Mouse (Mus musculus) forebrain, embryonic 13.5 days (tissue): ENCODE data around the gene Slc9c1. TPM values are rescaled to one million over a fixed set of nuclear protein-coding genes. Genes with fewer than 3 reads are reported as not detected.

ENCODE experiments used
- ATAC-seq: fragments of 200-750 bp; cut with Nextera tagmentation; 2 replicates; pipeline ENCODE4 v1.8.0; 2017
- H3K27ac ChIP-seq: fragments of 300-500 bp; sonication (generic); 2 replicates; pipeline ENCODE4 v1.5.1; 2015; ENCODE audit warnings: inconsistent platforms, mild to moderate bottlenecking, moderate library complexity
- H3K27me3 ChIP-seq: fragments of 300-500 bp; sonication (generic); 2 replicates; pipeline ENCODE4 v1.6.1; 2015; ENCODE audit warnings: mild to moderate bottlenecking, inconsistent platforms
- H3K36me3 ChIP-seq: fragments of 300-500 bp; sonication (generic); 2 replicates; pipeline ENCODE4 v1.6.1; 2015; ENCODE audit warnings: mild to moderate bottlenecking, inconsistent platforms; ENCODE audit not compliant: poor library complexity, severe bottlenecking
- H3K4me1 ChIP-seq: fragments of 300-500 bp; sonication (generic); 2 replicates; pipeline ENCODE4 v1.6.1; 2015; ENCODE audit warnings: inconsistent platforms
- H3K4me2 ChIP-seq: fragments of 300-500 bp; sonication (generic); 2 replicates; pipeline ENCODE4 v1.6.1; 2015; ENCODE audit warnings: inconsistent platforms, mild to moderate bottlenecking, moderate library complexity
- H3K4me3 ChIP-seq: fragments of 300-500 bp; sonication (generic); 2 replicates; pipeline ENCODE4 v1.5.1; 2015; ENCODE audit warnings: mild to moderate bottlenecking, inconsistent platforms
- H3K9ac ChIP-seq: fragments of 300-500 bp; sonication (generic); 2 replicates; pipeline ENCODE4 v1.6.1; 2015; ENCODE audit warnings: mild to moderate bottlenecking, inconsistent platforms
- H3K9me3 ChIP-seq: fragments of 300-500 bp; sonication (generic); replicated peaks from 2 replicates; pipeline ENCODE4 v1.6.1; 2016; ENCODE audit warnings: inconsistent platforms
- WGBS: fragments of 180-500 bp; shearing (Covaris S2); methylation state at CpG from one replicate; pipeline ENCODE4 v1.1.7; 2015; 5-methylcytosine and 5-hydroxymethylcytosine counted together
- polyA plus RNA-seq: library from polyadenylated mRNA; unstranded; fragments of >200 nt; fragmentation: Nextera tagmentation; extraction: Ambion mirVana; gene quantifications from 2 replicates; pipeline ENCODE4 v1.2.1, GENCODE M21; 2015

The Slc9c1 gene
- polyA plus RNA-seq, 1 experiment from 2014 or later = not detected

DNA sequence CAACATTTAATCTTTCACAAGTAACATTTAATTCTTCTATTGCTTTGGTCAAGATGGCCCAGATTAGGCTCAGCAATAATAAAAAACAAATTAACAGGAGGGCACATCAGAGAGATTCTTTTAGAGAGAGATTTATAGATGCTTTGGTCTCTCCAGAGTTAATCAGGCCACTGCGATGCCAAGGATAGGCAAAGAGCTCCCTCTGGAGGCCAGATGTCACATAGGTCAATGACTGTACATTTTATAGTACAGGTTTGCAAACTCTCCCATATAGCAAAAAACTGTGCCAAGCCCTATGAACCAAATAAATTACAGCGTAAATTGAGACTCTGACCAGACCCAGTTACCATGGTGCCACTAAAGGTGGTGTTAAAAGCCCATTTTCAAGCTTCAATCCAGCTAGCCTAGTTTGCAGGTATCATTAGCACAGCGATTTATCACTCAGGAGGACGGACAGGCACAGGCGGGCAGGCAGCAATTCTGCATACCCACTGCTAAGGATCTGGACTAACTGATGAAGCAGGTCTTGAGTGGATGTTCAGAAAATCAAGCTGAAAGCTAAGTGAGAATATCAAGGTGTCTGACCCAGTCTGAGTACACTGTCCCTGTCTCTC, 95.3 kb downstream of the Slc9c1 start:
- Histone ChIP-seq H3K27ac (no peak overlapping the region), H3K4me3 (no peak overlapping the region), H3K9me3 (no peaks in the 10 kb centered on the region), H3K27me3 (no peaks in the 10 kb centered on the region), H3K4me2 (no peak overlapping the region), H3K9ac (no peak overlapping the region), H3K4me1 (no peaks in the 10 kb centered on the region), H3K36me3 (no peaks in the 10 kb centered on the region)
- peak; percentile 90 for ATAC-seq
- whole genome bisulfite sequencing = 57% methylated on average over 5 of the region's 5 CpGs

DNA sequence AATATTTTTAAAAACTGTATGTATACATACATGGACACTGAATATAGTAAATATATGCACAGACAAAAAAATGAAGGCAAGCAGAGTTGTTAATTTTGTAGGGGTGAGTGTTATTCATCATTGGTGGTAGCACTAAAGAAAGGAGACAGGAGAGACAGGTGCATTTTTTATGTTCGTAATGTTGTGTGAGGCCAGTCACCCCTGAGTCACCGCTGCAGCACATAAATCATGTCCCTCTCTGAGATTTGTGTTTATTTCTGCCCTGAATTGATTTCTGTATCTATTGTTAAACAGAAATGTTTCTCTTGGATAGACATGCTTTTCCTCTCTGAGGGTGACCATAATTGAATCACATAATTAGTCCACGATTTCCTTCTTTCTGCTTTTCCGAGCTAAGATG, 97.3 kb downstream of the Slc9c1 start:
- ATAC-seq = no peak
- no peaks in the 10 kb centered on the region for H3K36me3 ChIP-seq
- no peak overlapping the region for H3K4me3 ChIP-seq
- no peak overlapping the region for H3K27ac ChIP-seq
- H3K4me1 ChIP-seq = no peaks in the 10 kb centered on the region
- no peaks in the 10 kb centered on the region for H3K9me3 ChIP-seq
- H3K9ac ChIP-seq = no peak overlapping the region
- 85% methylated on average over 4 of the region's 4 CpGs for WGBS
- no peak overlapping the region for H3K4me2 ChIP-seq
- no peaks in the 10 kb centered on the region for H3K27me3 ChIP-seq

DNA sequence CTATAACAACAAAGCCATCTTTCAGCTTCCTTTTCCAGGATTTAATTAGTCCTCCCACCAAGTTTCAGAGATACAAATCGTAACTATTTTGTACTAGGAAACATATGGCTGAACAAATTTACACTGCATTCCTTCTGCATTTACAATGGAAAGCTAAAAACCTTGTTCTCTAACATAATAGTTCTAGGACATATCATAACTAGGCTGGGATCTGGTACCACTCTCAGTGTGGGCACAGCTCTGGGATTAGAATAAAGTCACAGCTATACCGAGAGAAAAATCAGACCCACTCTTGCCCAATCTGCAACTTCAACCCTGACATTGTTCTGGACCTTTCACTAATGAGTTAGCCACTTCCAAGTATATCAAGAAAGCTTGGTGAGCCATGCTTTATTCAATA, 100.7 kb downstream of the Slc9c1 start:
- H3K9ac ChIP-seq = no peak overlapping the region
- H3K9me3 ChIP-seq = no peaks in the 10 kb centered on the region
- no peaks in the 10 kb centered on the region for H3K4me1 ChIP-seq
- WGBS = 91% methylated on average over 2 of the region's 2 CpGs
- H3K27me3 ChIP-seq = no peaks in the 10 kb centered on the region
- H3K36me3 ChIP-seq = no peaks in the 10 kb centered on the region
- no peak overlapping the region for H3K27ac ChIP-seq
- no peak for ATAC-seq
- no peak overlapping the region for H3K4me2 ChIP-seq
- no peak overlapping the region for H3K4me3 ChIP-seq

DNA sequence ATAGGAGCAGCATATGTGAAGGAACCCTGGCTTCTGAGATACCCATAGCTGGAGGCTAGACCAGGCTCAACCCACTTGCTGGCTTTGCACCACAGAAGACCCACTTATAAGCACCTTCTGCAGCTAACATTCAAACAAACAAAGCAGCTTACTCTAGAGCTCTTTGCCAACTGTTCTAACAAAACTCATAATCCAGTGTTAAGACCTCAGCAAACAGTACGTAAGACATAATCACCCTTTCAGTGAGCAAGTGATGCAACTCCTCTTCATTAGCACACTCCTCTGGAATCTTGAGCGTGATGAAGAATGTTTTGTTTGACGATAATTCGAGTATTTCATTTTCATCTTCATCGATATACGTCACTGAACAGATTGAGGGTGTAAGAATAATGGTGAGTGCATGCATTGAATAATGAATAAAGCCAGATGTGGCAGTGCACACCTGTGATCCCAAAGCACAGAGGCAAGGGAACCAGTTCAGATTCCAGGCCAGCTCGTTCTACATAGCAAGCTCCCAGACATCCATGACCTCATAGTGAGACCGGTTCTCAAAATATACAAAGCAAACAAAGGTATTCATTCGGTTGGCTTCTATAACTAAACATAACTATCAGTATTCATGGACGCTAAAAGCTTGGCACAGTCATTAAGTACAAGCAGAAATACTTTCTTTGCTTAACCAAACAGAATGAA, 105.1 kb downstream of the Slc9c1 start:
- no peaks in the 10 kb centered on the region for H3K27me3 ChIP-seq
- H3K36me3 ChIP-seq = no peaks in the 10 kb centered on the region
- H3K27ac ChIP-seq = no peak overlapping the region
- no peaks in the 10 kb centered on the region for H3K4me1 ChIP-seq
- H3K4me3 ChIP-seq = no peak overlapping the region
- WGBS = 82% methylated on average over 10 of the region's 10 CpGs
- ATAC-seq = no peak
- H3K9ac ChIP-seq = no peak overlapping the region
- no peak overlapping the region for H3K4me2 ChIP-seq
- H3K9me3 ChIP-seq = no peaks in the 10 kb centered on the region

DNA sequence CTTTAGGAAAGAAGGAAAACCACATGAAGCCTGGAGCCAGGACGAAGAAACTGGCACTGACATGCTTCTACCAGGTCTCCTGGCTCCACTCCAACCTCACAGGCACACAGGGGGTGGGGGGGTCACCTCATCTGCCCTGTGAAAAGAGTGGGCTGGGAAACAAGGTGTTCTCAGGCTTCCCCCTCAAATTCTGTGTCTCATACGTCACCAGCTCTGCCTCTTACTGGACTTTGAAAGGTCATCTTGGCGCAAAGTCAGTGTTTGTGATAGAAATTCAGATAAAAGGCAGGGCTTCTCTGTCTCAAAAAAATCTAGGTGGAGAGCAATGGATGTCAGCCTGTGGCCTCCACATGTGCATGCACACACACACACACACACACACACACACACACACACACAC, 106.2 kb downstream of the Slc9c1 start:
- Histone ChIP-seq H3K4me2 (no peak overlapping the region), H3K27me3 (no peaks in the 10 kb centered on the region), H3K27ac (no peak overlapping the region), H3K4me1 (no peaks in the 10 kb centered on the region), H3K36me3 (no peaks in the 10 kb centered on the region), H3K9me3 (no peaks in the 10 kb centered on the region), H3K4me3 (no peak overlapping the region), H3K9ac (no peak overlapping the region)
- WGBS = 79% methylated on average over 3 of the region's 3 CpGs
- no peak for ATAC-seq

DNA sequence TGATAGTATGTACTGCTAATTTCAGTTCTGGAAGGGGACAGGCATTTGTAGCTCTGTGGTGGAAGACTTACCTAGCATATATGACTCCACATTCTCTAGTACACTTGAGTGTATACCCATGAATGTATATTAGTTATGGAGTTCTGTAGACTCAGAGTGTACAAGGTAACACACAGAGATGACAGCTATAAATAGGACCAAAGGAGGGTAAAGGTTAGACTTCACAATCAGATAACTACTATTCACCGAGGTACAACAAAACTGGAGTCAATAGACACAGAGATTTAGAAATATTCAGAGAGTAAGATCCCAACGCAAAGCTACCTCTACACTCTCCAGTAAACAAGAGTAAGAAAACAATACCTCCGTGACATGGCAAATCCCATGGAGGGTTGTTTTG, 108.8 kb downstream of the Slc9c1 start:
- no peaks in the 10 kb centered on the region for H3K27me3 ChIP-seq
- 88% methylated on average over 3 of the region's 3 CpGs for WGBS
- no peaks in the 10 kb centered on the region for H3K36me3 ChIP-seq
- H3K4me3 ChIP-seq = no peak overlapping the region
- no peak overlapping the region for H3K27ac ChIP-seq
- ATAC-seq = no peak
- no peak overlapping the region for H3K9ac ChIP-seq
- H3K4me2 ChIP-seq = no peak overlapping the region
- no peaks in the 10 kb centered on the region for H3K4me1 ChIP-seq
- H3K9me3 ChIP-seq = no peaks in the 10 kb centered on the region

DNA sequence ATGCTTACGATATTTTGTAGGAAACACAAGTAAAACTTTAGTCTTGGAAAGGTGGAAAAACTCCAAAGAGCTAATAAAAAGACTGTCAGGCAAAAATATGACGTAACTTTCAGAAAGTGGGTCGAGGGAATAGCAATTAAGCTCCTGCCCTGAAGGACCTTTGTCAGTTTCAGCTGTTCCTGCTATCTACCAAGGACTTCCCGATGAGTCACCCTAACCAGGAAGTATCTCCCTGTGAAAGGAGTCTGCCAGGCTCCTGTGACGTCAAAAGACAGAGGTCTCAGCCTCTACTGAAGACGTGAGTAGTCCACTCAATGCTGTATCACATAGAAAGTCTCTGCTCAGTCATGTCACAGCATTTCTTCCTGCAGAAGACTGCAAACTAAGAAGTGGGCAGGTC, 109.3 kb downstream of the Slc9c1 start:
- Histone ChIP-seq H3K36me3 (no peaks in the 10 kb centered on the region), H3K27me3 (no peaks in the 10 kb centered on the region)
- no peak for ATAC-seq

DNA sequence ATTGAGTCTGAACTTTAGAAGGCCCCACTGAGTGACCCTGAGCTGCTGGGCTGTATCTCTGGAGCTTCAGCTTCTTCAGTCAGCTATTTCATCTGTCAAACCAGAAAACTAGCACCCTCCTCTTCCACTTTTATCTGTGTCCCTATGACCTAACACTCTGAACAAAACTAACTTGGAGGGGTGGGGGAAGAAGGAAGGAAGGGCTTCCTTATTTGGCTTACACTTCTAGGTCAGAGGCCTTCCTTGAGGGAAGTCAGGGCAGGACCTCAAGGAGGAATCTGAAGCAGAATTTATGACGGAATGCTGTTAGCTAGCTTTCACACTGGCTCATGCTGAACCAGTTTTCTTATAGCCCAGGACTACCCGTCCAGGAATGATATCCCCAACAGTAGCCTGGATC, 116.4 kb downstream of the Slc9c1 start:
- H3K27ac ChIP-seq = no peak overlapping the region
- H3K4me3 ChIP-seq = no peak overlapping the region
- no peaks in the 10 kb centered on the region for H3K36me3 ChIP-seq
- WGBS = 95% methylated on average over 2 of the region's 2 CpGs
- peaks cover 9% of the 10 kb centered on the region for H3K4me1 ChIP-seq
- H3K27me3 ChIP-seq = peaks cover 20% of the 10 kb centered on the region
- H3K9ac ChIP-seq = no peak overlapping the region
- no peak for ATAC-seq
- H3K4me2 ChIP-seq = no peak overlapping the region
- no peaks in the 10 kb centered on the region for H3K9me3 ChIP-seq

More for the DNA sequence above, 109.3 kb downstream of the Slc9c1 start:
- no peaks in the 10 kb centered on the region for H3K9me3 ChIP-seq
- H3K9ac ChIP-seq = no peak overlapping the region
- no peaks in the 10 kb centered on the region for H3K4me1 ChIP-seq
- H3K27ac ChIP-seq = no peak overlapping the region
- no peak overlapping the region for H3K4me2 ChIP-seq
- WGBS = 79% methylated on average over 6 of the region's 6 CpGs
- no peak overlapping the region for H3K4me3 ChIP-seq

DNA sequence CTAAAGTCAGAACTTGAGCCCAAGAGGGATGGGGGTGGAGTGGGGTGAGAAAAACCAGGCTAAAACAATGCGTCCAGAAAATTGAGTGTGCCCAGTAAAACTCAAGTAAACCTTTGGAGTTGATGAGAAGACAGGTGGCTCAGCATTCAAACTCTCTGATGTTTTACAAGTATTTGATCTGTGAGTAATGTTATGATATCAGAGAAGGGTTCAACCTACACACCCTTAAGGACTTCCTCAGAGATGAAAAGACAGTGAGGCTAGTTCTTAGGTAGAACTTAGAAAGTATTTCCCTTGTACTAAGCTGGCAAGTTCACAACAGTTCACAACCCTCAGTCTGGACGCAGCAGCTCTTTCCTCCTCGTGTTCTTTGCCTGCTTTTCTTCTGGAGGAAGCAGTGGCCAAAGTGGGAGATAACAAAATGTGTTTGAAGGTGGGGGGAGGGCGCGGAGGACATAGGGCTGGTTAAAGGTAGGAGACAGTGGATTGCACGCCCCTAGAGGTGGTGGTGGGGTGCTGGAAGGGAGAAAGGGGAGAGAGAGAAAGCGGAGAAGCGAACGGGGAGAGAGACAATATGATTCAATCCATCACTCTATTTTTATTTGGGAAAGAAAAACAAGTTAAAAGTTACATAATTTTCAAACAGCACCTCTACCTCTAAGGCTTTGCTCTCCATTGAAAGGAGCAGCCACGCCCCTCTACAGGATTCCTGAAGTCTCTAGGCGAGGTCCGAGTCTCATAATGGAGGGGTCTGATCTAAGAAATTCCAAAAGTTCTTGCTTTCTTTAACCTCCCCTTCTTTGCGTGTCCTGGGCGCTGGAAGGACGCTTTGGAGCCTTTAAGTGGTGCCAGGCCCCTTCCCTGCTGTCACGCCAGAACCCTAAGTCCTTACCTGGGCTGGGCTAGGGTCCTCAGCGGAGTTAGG, 118.2 kb downstream of the Slc9c1 start:
- H3K27ac ChIP-seq = no peak overlapping the region
- H3K27me3 ChIP-seq = peaks cover 20% of the 10 kb centered on the region
- WGBS = 16% methylated on average over 17 of the region's 17 CpGs
- peak overlapping the region; percentile 27 for H3K4me3 ChIP-seq
- H3K4me2 ChIP-seq = peak overlapping the region; percentile 59
- peak overlapping the region; percentile 37; the same call in 1 of the 2 replicates for H3K9ac ChIP-seq
- H3K9me3 ChIP-seq = no peaks in the 10 kb centered on the region
- no peak for ATAC-seq
- peaks cover 9% of the 10 kb centered on the region for H3K4me1 ChIP-seq
- H3K36me3 ChIP-seq = no peaks in the 10 kb centered on the region

DNA sequence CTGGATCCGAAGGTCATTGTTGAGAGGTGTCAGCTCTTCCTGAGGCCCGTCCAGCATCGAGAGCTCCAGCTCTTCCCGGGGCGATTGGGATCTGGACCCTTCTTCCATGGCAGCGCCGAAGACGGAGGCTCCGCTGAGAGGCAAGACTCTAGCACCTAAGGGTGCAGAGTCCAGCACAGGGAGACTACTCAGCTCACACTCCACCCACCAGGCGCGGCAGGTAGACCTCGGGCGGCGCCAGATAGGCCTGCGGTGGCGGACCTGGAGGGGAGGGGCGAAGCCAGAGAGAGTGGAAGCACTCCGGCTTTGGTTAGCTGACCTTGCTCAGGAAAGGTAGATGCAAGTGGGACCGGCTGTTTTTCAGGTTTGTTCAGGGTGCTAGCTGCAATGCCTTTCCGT, 118.8 kb downstream of the Slc9c1 start, which contains the start of gene BC016579:
TSS of gene BC016579 (minus strand) at position 135 of the 399 bp plus-strand sequence.
- Histone ChIP-seq H3K4me2 (peak within 1 kb of the TSS; percentile 59), H3K36me3 (no peaks in the 10 kb centered on the region), H3K9ac (peak within 1 kb of the TSS; percentile 37; the same call in 1 of the 2 replicates), H3K27me3 (peaks cover 20% of the 10 kb centered on the region), H3K9me3 (no peaks in the 10 kb centered on the region), H3K4me3 (peak within 1 kb of the TSS; percentile 27), H3K4me1 (peaks cover 9% of the 10 kb centered on the region), H3K27ac (no peak within 1 kb of the TSS)
- WGBS = 7% methylated on average over 20 of the region's 20 CpGs
- no peak for ATAC-seq

DNA sequence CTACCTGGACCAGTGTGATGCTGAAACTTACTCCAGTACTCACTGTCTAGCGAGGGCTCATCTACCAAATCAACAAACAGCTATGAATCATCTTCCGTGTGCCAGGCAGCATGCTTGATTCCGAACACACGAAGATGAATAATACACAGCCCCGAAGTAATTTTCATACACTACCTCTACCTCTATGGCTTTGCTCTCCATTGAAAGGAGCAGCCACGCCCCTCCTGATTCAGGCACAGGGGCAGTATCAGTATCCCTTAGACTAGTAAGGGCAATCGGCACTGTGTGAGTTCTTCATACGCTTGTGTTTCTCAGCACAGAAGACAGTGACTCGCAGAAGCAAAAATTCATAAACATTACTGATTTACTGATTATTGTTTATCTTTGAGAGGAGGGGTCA, 119.4 kb downstream of the Slc9c1 start:
- 58% methylated on average over 9 of the region's 9 CpGs for WGBS
- H3K36me3 ChIP-seq = no peaks in the 10 kb centered on the region
- no peak overlapping the region for H3K4me3 ChIP-seq
- no peak overlapping the region for H3K27ac ChIP-seq
- no peak overlapping the region for H3K9ac ChIP-seq
- ATAC-seq = no peak
- H3K9me3 ChIP-seq = no peaks in the 10 kb centered on the region
- H3K4me1 ChIP-seq = peaks cover 9% of the 10 kb centered on the region
- peak overlapping the region; percentile 59; the same call in 1 of the 2 replicates for H3K4me2 ChIP-seq
- H3K27me3 ChIP-seq = peaks cover 20% of the 10 kb centered on the region
